Mouse (Mus musculus): ENCODE data around the gene 4933430I17Rik. TPM values are rescaled to one million over a fixed set of nuclear protein-coding genes. Genes with fewer than 3 reads are reported as not detected.

4933430I17Rik gene
- polyA plus RNA-seq, 1 experiment from 2014 or later, result 0.41 TPM

DNA sequence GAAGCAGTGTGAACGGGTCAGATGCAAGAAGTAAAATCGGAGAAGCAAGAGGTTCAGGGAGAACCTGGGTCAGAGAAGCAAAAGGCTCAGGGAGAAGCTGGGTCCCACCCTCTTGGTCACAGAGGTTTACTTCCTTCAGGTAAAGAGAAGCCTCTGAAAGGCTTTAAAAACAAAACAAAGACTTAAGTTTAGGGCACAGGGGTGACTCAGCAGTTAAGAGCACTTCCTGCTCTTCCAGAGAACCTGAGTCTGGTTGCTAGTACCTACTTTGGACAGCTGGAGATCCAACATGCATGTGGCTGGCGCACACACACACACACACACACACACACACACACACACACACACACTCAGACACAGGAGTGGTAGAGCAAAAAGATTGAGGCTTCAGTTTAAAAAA, 40.2 kb upstream of the 4933430I17Rik start:
- Histone ChIP-seq H3K4me3 (ENCODE audit: control insufficient read depth in 1 of 2, insufficient read depth in 1 of 2, low read depth in 1 of 2, low read length in 2 of 2) (no peak overlapping the region), H3K27ac (replicated peaks in 1 of 2; ENCODE audit: control insufficient read depth in 1 of 2, insufficient read depth in 1 of 2, low read depth in 2 of 2, low read length in 2 of 2) (no peak overlapping the region), H3K9me3 (ENCODE audit: control insufficient read depth, low read length) (no peaks in the 10 kb centered on the region), H3K36me3 (ENCODE audit: control insufficient read depth, insufficient read depth, low read length) (no peaks in the 10 kb centered on the region), H3K9ac (ENCODE audit: low read length) (no peak overlapping the region), H3K27me3 (ENCODE audit: control insufficient read depth, insufficient read depth, low read length) (no peaks in the 10 kb centered on the region), H3K4me1 (ENCODE audit: control insufficient read depth in 2 of 2, insufficient read depth in 2 of 2, low read length in 2 of 2) (peaks cover 0 to under 1% of the 10 kb centered on the region in 2 experiments; a peak in 2 of 4 replicates), H3K4me2 (ENCODE audit: low read length) (no peak overlapping the region)
- no peak for ATAC-seq (ENCODE audit: insufficient number of reproducible peaks, insufficient read depth, low FRiP score, low read depth)
- WGBS, result 76% methylated on average over 3 of the region's 3 CpGs

GRCm38 (mm10) chr4:62485450-62486161, 39.6 kb upstream of the 4933430I17Rik start:
- Histone ChIP-seq H3K4me1 (ENCODE audit: control insufficient read depth in 2 of 2, insufficient read depth in 2 of 2, low read length in 2 of 2) (no peaks in the 10 kb centered on the region; a peak in 1 of 4 replicates), H3K4me3 (ENCODE audit: control insufficient read depth in 1 of 2, insufficient read depth in 1 of 2, low read depth in 1 of 2, low read length in 2 of 2) (no peak overlapping the region), H3K27ac (replicated peaks in 1 of 2; ENCODE audit: control insufficient read depth in 1 of 2, insufficient read depth in 1 of 2, low read depth in 2 of 2, low read length in 2 of 2) (no peak overlapping the region), H3K9me3 (ENCODE audit: control insufficient read depth, low read length) (no peaks in the 10 kb centered on the region), H3K27me3 (ENCODE audit: control insufficient read depth, insufficient read depth, low read length) (no peaks in the 10 kb centered on the region), H3K36me3 (ENCODE audit: control insufficient read depth, insufficient read depth, low read length) (no peaks in the 10 kb centered on the region), H3K9ac (ENCODE audit: low read length) (no peak overlapping the region), H3K4me2 (ENCODE audit: low read length) (no peak overlapping the region)
- 71% methylated on average over 8 of the region's 8 CpGs for WGBS
- ATAC-seq (ENCODE audit: insufficient number of reproducible peaks, insufficient read depth, low FRiP score, low read depth), result no peak

- H3K4me3 ChIP-seq (ENCODE audit: control insufficient read depth in 1 of 2, insufficient read depth in 1 of 2, low read depth in 1 of 2, low read length in 2 of 2), result no peak overlapping the region
- 86% methylated on average over 15 of the region's 15 CpGs for WGBS
- no peak overlapping the region for H3K9ac ChIP-seq (ENCODE audit: low read length)
- no peak for ATAC-seq (ENCODE audit: insufficient number of reproducible peaks, insufficient read depth, low FRiP score, low read depth)
- H3K27me3 ChIP-seq (ENCODE audit: control insufficient read depth, insufficient read depth, low read length), result no peaks in the 10 kb centered on the region
- H3K4me2 ChIP-seq (ENCODE audit: low read length), result no peak overlapping the region
- H3K36me3 ChIP-seq (ENCODE audit: control insufficient read depth, insufficient read depth, low read length), result no peaks in the 10 kb centered on the region
- H3K27ac ChIP-seq (replicated peaks in 1 of 2; ENCODE audit: control insufficient read depth in 1 of 2, insufficient read depth in 1 of 2, low read depth in 2 of 2, low read length in 2 of 2), result no peak overlapping the region
- no peaks in the 10 kb centered on the region; a peak in 1 of 4 replicates for H3K4me1 ChIP-seq (ENCODE audit: control insufficient read depth in 2 of 2, insufficient read depth in 2 of 2, low read length in 2 of 2)
- H3K9me3 ChIP-seq (ENCODE audit: control insufficient read depth, low read length), result no peaks in the 10 kb centered on the region
These were observed 38.9 kb upstream of the 4933430I17Rik start for GRCm38 (mm10) chr4:62486162-62486696.

GRCm38 (mm10) chr4:62487172-62487571, 38.0 kb upstream of the 4933430I17Rik start:
- Histone ChIP-seq H3K9me3 (ENCODE audit: control insufficient read depth, low read length) (no peaks in the 10 kb centered on the region), H3K4me2 (ENCODE audit: low read length) (no peak overlapping the region), H3K36me3 (ENCODE audit: control insufficient read depth, insufficient read depth, low read length) (no peaks in the 10 kb centered on the region), H3K27ac (replicated peaks in 1 of 2; ENCODE audit: control insufficient read depth in 1 of 2, insufficient read depth in 1 of 2, low read depth in 2 of 2, low read length in 2 of 2) (no peak overlapping the region), H3K4me1 (ENCODE audit: control insufficient read depth in 2 of 2, insufficient read depth in 2 of 2, low read length in 2 of 2) (no peaks in the 10 kb centered on the region; a peak in 1 of 4 replicates), H3K4me3 (ENCODE audit: control insufficient read depth in 1 of 2, insufficient read depth in 1 of 2, low read depth in 1 of 2, low read length in 2 of 2) (no peak overlapping the region), H3K9ac (ENCODE audit: low read length) (no peak overlapping the region), H3K27me3 (ENCODE audit: control insufficient read depth, insufficient read depth, low read length) (no peaks in the 10 kb centered on the region)
- no peak for ATAC-seq (ENCODE audit: insufficient number of reproducible peaks, insufficient read depth, low FRiP score, low read depth)
- WGBS, result 88% methylated on average over 5 of the region's 5 CpGs

DNA sequence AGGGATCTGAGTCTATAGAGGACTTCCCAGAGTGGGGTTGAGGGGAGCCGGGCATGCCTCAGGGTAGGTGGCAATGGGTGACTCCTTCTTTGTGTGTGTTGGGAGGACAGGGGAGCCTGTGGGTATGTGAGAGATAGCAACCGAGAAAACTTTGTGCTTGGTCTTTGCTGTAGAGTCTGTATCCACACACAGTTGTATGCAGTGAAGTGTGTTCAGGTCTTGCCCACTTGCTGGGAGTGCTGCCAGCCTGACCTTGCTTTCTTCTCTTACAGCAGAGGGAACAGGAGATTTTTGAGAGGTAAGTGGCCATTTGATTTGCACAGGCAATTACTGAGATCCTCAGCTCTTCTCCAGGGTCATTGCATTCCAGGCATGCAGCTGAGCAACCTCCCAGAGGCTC, 37.3 kb upstream of the 4933430I17Rik start:
- Histone ChIP-seq H3K9ac (ENCODE audit: low read length) (no peak overlapping the region), H3K4me2 (ENCODE audit: low read length) (no peak overlapping the region), H3K36me3 (ENCODE audit: control insufficient read depth, insufficient read depth, low read length) (no peaks in the 10 kb centered on the region), H3K4me3 (ENCODE audit: control insufficient read depth in 1 of 2, insufficient read depth in 1 of 2, low read depth in 1 of 2, low read length in 2 of 2) (no peak overlapping the region), H3K27ac (replicated peaks in 1 of 2; ENCODE audit: control insufficient read depth in 1 of 2, insufficient read depth in 1 of 2, low read depth in 2 of 2, low read length in 2 of 2) (no peak overlapping the region), H3K27me3 (ENCODE audit: control insufficient read depth, insufficient read depth, low read length) (no peaks in the 10 kb centered on the region), H3K4me1 (ENCODE audit: control insufficient read depth in 2 of 2, insufficient read depth in 2 of 2, low read length in 2 of 2) (no peaks in the 10 kb centered on the region; a peak in 1 of 4 replicates), H3K9me3 (ENCODE audit: control insufficient read depth, low read length) (no peaks in the 10 kb centered on the region)
- 89% methylated on average over 2 of the region's 2 CpGs for WGBS
- no peak for ATAC-seq (ENCODE audit: insufficient number of reproducible peaks, insufficient read depth, low FRiP score, low read depth)

- Histone ChIP-seq H3K27me3 (ENCODE audit: control insufficient read depth, insufficient read depth, low read length) (no peaks in the 10 kb centered on the region), H3K4me3 (ENCODE audit: control insufficient read depth in 1 of 2, insufficient read depth in 1 of 2, low read depth in 1 of 2, low read length in 2 of 2) (no peak overlapping the region), H3K4me1 (ENCODE audit: control insufficient read depth in 2 of 2, insufficient read depth in 2 of 2, low read length in 2 of 2) (peaks cover 0 to 3% of the 10 kb centered on the region in 2 experiments; a peak in 1 of 4 replicates), H3K4me2 (ENCODE audit: low read length) (no peak overlapping the region), H3K9me3 (ENCODE audit: control insufficient read depth, low read length) (no peaks in the 10 kb centered on the region), H3K27ac (replicated peaks in 1 of 2; ENCODE audit: control insufficient read depth in 1 of 2, insufficient read depth in 1 of 2, low read depth in 2 of 2, low read length in 2 of 2) (no peak overlapping the region), H3K36me3 (ENCODE audit: control insufficient read depth, insufficient read depth, low read length) (no peaks in the 10 kb centered on the region), H3K9ac (ENCODE audit: low read length) (no peak overlapping the region)
- 78% methylated on average over 2 of the region's 2 CpGs for WGBS
- no peak for ATAC-seq (ENCODE audit: insufficient number of reproducible peaks, insufficient read depth, low FRiP score, low read depth)
These were observed 32.5 kb upstream of the 4933430I17Rik start for GRCm38 (mm10) chr4:62492682-62493081.

DNA sequence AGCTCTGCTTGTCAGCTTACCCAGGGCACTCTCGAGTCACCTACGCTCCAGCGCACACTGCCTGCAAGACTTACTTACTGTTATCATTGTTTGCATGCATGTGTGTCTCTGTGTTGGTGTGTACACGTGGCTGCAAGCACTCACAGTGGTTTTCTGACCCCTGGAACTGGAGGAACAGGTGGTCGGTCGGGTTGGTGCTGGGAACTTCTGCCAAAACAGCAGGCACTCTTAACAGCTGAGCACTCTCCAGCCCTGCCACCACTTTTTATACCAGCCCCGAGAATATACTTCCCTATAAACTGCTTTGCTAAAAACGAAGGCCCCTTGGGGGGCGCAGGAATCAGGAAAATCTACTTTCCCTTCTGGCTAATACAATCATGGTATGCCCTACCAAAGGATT, 30.9 kb upstream of the 4933430I17Rik start:
- H3K4me3 ChIP-seq (ENCODE audit: control insufficient read depth in 1 of 2, insufficient read depth in 1 of 2, low read depth in 1 of 2, low read length in 2 of 2), result no peak overlapping the region
- peaks cover 9% of the 10 kb centered on the region for H3K36me3 ChIP-seq (ENCODE audit: control insufficient read depth, insufficient read depth, low read length)
- H3K9me3 ChIP-seq (ENCODE audit: control insufficient read depth, low read length), result no peaks in the 10 kb centered on the region
- H3K4me1 ChIP-seq (ENCODE audit: control insufficient read depth in 2 of 2, insufficient read depth in 2 of 2, low read length in 2 of 2), result peaks cover 0 to 3% of the 10 kb centered on the region in 2 experiments; a peak in 1 of 4 replicates
- no peak overlapping the region for H3K27ac ChIP-seq (replicated peaks in 1 of 2; ENCODE audit: control insufficient read depth in 1 of 2, insufficient read depth in 1 of 2, low read depth in 2 of 2, low read length in 2 of 2)
- no peak overlapping the region for H3K9ac ChIP-seq (ENCODE audit: low read length)
- WGBS, result 56% methylated on average over 9 of the region's 9 CpGs
- no peak overlapping the region for H3K4me2 ChIP-seq (ENCODE audit: low read length)
- ATAC-seq (ENCODE audit: insufficient number of reproducible peaks, insufficient read depth, low FRiP score, low read depth), result no peak
- H3K27me3 ChIP-seq (ENCODE audit: control insufficient read depth, insufficient read depth, low read length), result no peaks in the 10 kb centered on the region
